Mouse (Mus musculus) myocyte (in vitro differentiated cells): ENCODE data around the gene 1700042G07Rik. TPM values are rescaled to one million over a fixed set of nuclear protein-coding genes. Genes with fewer than 3 reads are reported as not detected.

Experiments
- H3K27me3 ChIP-seq: one replicate; pipeline ENCODE4 v1.6.1; 2011; ENCODE audit not compliant: control insufficient read depth, insufficient read depth, insufficient read length
- H3K36me3 ChIP-seq: one replicate; pipeline ENCODE4 v1.6.1; 2011; ENCODE audit not compliant: control insufficient read depth, insufficient read depth
- H3K4me2 ChIP-seq: one replicate; pipeline ENCODE4 v1.6.1; 2011; ENCODE audit warnings: low read depth, control low read depth
- H3K4me3 ChIP-seq: one replicate; pipeline ENCODE4 v1.5.1; 2011; ENCODE audit warnings: mild to moderate bottlenecking, control low read depth, moderate library complexity
- H3K79me2 ChIP-seq: one replicate; pipeline ENCODE4 v1.6.1; 2011; ENCODE audit not compliant: control insufficient read depth, insufficient read depth
- H3ac ChIP-seq: one replicate; pipeline ENCODE4 v1.6.1; 2011; ENCODE audit not compliant: control insufficient read depth, insufficient read length
- CEBPB ChIP-seq: IDR thresholded peaks from 2 replicates; pipeline ENCODE4 v1.6.1; 2011; ENCODE audit warnings: mild to moderate bottlenecking, moderate library complexity; ENCODE audit not compliant: poor library complexity, insufficient read depth, severe bottlenecking
- E2F4 ChIP-seq: IDR thresholded peaks from one replicate; pipeline ENCODE4 v1.6.1; 2011; ENCODE audit warnings: mild to moderate bottlenecking, control low read depth, moderate library complexity; ENCODE audit not compliant: insufficient read depth
- MAX ChIP-seq: IDR thresholded peaks from one replicate; pipeline ENCODE4 v1.6.1; 2011; ENCODE audit warnings: low read depth, mild to moderate bottlenecking, control low read depth
- MYOD1 ChIP-seq, 3 experiments: IDR thresholded peaks; one replicate each; pipeline ENCODE4 v1.6.1; 2011; ENCODE audit warnings: control low read depth in 2 of 3, low read depth in 2 of 3, mild to moderate bottlenecking in 2 of 3, moderate library complexity in 1 of 3; ENCODE audit not compliant: insufficient read length in 2 of 3, control insufficient read depth in 1 of 3
- MYOG ChIP-seq, 3 experiments: IDR thresholded peaks; one replicate each; pipeline ENCODE4 v1.6.1; 2011; ENCODE audit warnings: control low read depth in 2 of 3, low read depth in 2 of 3, mild to moderate bottlenecking in 2 of 3; ENCODE audit not compliant: insufficient read length in 2 of 3, control insufficient read depth in 1 of 3, insufficient read depth in 1 of 3
- POLR2A ChIP-seq: IDR thresholded peaks from one replicate; pipeline ENCODE4 v1.6.1; 2011; ENCODE audit warnings: low read depth, mild to moderate bottlenecking, control low read depth, moderate library complexity; ENCODE audit not compliant: insufficient read length
- POLR2AphosphoS2 ChIP-seq: IDR thresholded peaks from one replicate; pipeline ENCODE4 v1.6.1; 2011; ENCODE audit warnings: low read depth, control low read depth; ENCODE audit not compliant: insufficient read length
- REST ChIP-seq: IDR thresholded peaks from one replicate; pipeline ENCODE4 v1.6.1; 2011; ENCODE audit warnings: mild to moderate bottlenecking, control low read depth, moderate library complexity; ENCODE audit not compliant: insufficient read depth, insufficient read length
- SRF ChIP-seq: IDR thresholded peaks from one replicate; pipeline ENCODE4 v1.6.1; 2011; ENCODE audit warnings: low read depth; ENCODE audit not compliant: control insufficient read depth, insufficient read length
- TCF12 ChIP-seq: IDR thresholded peaks from one replicate; pipeline ENCODE4 v1.6.1; 2011; ENCODE audit warnings: mild to moderate bottlenecking, control low read depth; ENCODE audit not compliant: poor library complexity, insufficient read depth, severe bottlenecking
- TCF3 ChIP-seq: IDR thresholded peaks from one replicate; pipeline ENCODE4 v1.6.1; 2011; ENCODE audit warnings: low read depth, control low read depth; ENCODE audit not compliant: insufficient read length
- USF1 ChIP-seq: IDR thresholded peaks from one replicate; pipeline ENCODE4 v1.6.1; 2011; ENCODE audit warnings: low read depth, mild to moderate bottlenecking, control low read depth, moderate library complexity
- polyA plus RNA-seq: library from polyadenylated mRNA; unstranded; fragments of >200 nt; fragmentation: generic; extraction: Trizol; gene quantifications from one replicate; pipeline ENCODE4 v1.2.1, GENCODE M21; 2012; ENCODE audit warnings: missing spikeins

The 1700042G07Rik gene
- polyA plus RNA-seq, 1 experiment: not detected

- TF ChIP-seq MYOD1 (IDR thresholded peaks at IDR 0.05; ENCODE audit: control insufficient read depth in 1 of 3, insufficient read length in 2 of 3, low read depth in 2 of 3) (no peak), E2F4 (no peak), POLR2AphosphoS2 (no peak), MYOG (IDR thresholded peaks at IDR 0.05; ENCODE audit: control insufficient read depth in 1 of 3, insufficient read depth in 1 of 3, insufficient read length in 2 of 3, low read depth in 2 of 3) (no peak), POLR2A (no peak), SRF (no peak), TCF12 (no peak), CEBPB (no peak), REST (no peak), TCF3 (no peak), USF1 (no peak), MAX (no peak)
- H3K4me3 ChIP-seq: peak overlapping the region; percentile 95
- peak overlapping the region; percentile 68 for H3ac ChIP-seq
- peaks cover 24% of the 10 kb centered on the region for H3K36me3 ChIP-seq
- peaks cover 20% of the 10 kb centered on the region for H3K79me2 ChIP-seq
- H3K27me3 ChIP-seq: no peaks in the 10 kb centered on the region
- peak overlapping the region; percentile 94 for H3K4me2 ChIP-seq
Observed at GRCm38 (mm10) chr4:116150862-116151221, 22.3 kb upstream of the 1700042G07Rik start.

GRCm38 (mm10) chr4:116151238-116151637, 21.9 kb upstream of the 1700042G07Rik start, which contains the start of gene Lurap1:
TSS of gene Lurap1 (minus strand) at chr4:116151338.
- H3K79me2 ChIP-seq: peaks cover 20% of the 10 kb centered on the region
- peak within 1 kb of the TSS; percentile 95 for H3K4me3 ChIP-seq
- peak within 1 kb of the TSS; percentile 94 for H3K4me2 ChIP-seq
- H3K27me3 ChIP-seq: no peaks in the 10 kb centered on the region
- H3K36me3 ChIP-seq: peaks cover 24% of the 10 kb centered on the region
- TF ChIP-seq REST (no peak), E2F4 (no peak), TCF3 (no peak), SRF (no peak), USF1 (no peak), POLR2AphosphoS2 (no peak), MYOD1 (IDR thresholded peaks at IDR 0.05; ENCODE audit: control insufficient read depth in 1 of 3, insufficient read length in 2 of 3, low read depth in 2 of 3) (no peak), CEBPB (no peak), MYOG (IDR thresholded peaks at IDR 0.05; ENCODE audit: control insufficient read depth in 1 of 3, insufficient read depth in 1 of 3, insufficient read length in 2 of 3, low read depth in 2 of 3) (no peak), POLR2A (no peak), TCF12 (no peak)
- peak within 1 kb of the TSS; percentile 68 for H3ac ChIP-seq

GRCm38 (mm10) chr4:116152702-116153101, 20.5 kb upstream of the 1700042G07Rik start:
- Histone ChIP-seq H3K4me2 (no peak overlapping the region), H3ac (no peak overlapping the region), H3K27me3 (no peaks in the 10 kb centered on the region), H3K4me3 (no peak overlapping the region), H3K79me2 (peaks cover 20% of the 10 kb centered on the region), H3K36me3 (peaks cover 27% of the 10 kb centered on the region)
- no peak for TF ChIP-seq REST
- no peak for TF ChIP-seq E2F4
- TF ChIP-seq TCF3: no peak
- TF ChIP-seq MYOG (IDR thresholded peaks at IDR 0.05; ENCODE audit: control insufficient read depth in 1 of 3, insufficient read depth in 1 of 3, insufficient read length in 2 of 3, low read depth in 2 of 3): no peak
- TF ChIP-seq CEBPB: no peak
- TF ChIP-seq SRF: no peak
- no peak for TF ChIP-seq POLR2AphosphoS2
- TF ChIP-seq MAX: no peak
- TF ChIP-seq TCF12: no peak
- TF ChIP-seq MYOD1 (IDR thresholded peaks at IDR 0.05; ENCODE audit: control insufficient read depth in 1 of 3, insufficient read length in 2 of 3, low read depth in 2 of 3): no peak
- TF ChIP-seq USF1: no peak

- H3K27me3 ChIP-seq: no peaks in the 10 kb centered on the region
- H3ac ChIP-seq: no peak overlapping the region
- TF ChIP-seq USF1: no peak
- no peak for TF ChIP-seq TCF12
- TF ChIP-seq E2F4: no peak
- TF ChIP-seq MAX: no peak
- no peak for TF ChIP-seq CEBPB
- no peak for TF ChIP-seq POLR2AphosphoS2
- no peak for TF ChIP-seq TCF3
- TF ChIP-seq POLR2A: no peak
- no peak for TF ChIP-seq MYOD1 (IDR thresholded peaks at IDR 0.05; ENCODE audit: control insufficient read depth in 1 of 3, insufficient read length in 2 of 3, low read depth in 2 of 3)
- no peaks in the 10 kb centered on the region for H3K79me2 ChIP-seq
- no peak overlapping the region for H3K4me3 ChIP-seq
- H3K4me2 ChIP-seq: no peak overlapping the region
- H3K36me3 ChIP-seq: peaks cover 36% of the 10 kb centered on the region
Observed at GRCm38 (mm10) chr4:116157882-116158281, 15.3 kb upstream of the 1700042G07Rik start.

- Histone ChIP-seq H3K27me3 (no peaks in the 10 kb centered on the region), H3K36me3 (peaks cover 16% of the 10 kb centered on the region), H3K4me2 (no peak overlapping the region), H3K79me2 (no peaks in the 10 kb centered on the region), H3ac (no peak overlapping the region), H3K4me3 (no peak overlapping the region)
- TF ChIP-seq CEBPB (no peak), TCF3 (no peak), POLR2A (no peak), POLR2AphosphoS2 (no peak), MAX (no peak), USF1 (no peak), REST (no peak), E2F4 (no peak), MYOG (IDR thresholded peaks at IDR 0.05; ENCODE audit: control insufficient read depth in 1 of 3, insufficient read depth in 1 of 3, insufficient read length in 2 of 3, low read depth in 2 of 3) (no peak), MYOD1 (IDR thresholded peaks at IDR 0.05; ENCODE audit: control insufficient read depth in 1 of 3, insufficient read length in 2 of 3, low read depth in 2 of 3) (no peak), SRF (no peak), TCF12 (no peak)
Observed at GRCm38 (mm10) chr4:116159912-116160311, 13.3 kb upstream of the 1700042G07Rik start.
